Mouse (Mus musculus) neural tube, embryonic 15.5 days (tissue): ENCODE measurements at regions not wholly inside any gene's neighbourhood (a gene's known extent, or its start where the extent isn't known, plus 50 kb on each side); places are given as distances from the start of the nearest gene placed in this dataset.
A peak's percentile ranks its signal among the peaks of the same experiment; 100 is the strongest.
"Not testable (repeated sequence)": the region's sequence is repeated elsewhere in the genome, so short reads cannot be mapped to it uniquely, and the experiment has no call there.

Source experiments
- ATAC-seq: fragments of 200-750 bp; cut with Nextera tagmentation; 2 replicates; pipeline ENCODE4 v1.8.0; 2017; ENCODE audit warnings: mild to moderate bottlenecking, moderate TSS enrichment, moderate library complexity; ENCODE audit not compliant: low FRiP score
- H3K27ac ChIP-seq: fragments of 300-500 bp; sonication (generic); replicated peaks from 2 replicates; pipeline ENCODE4 v1.5.1; 2015; ENCODE audit warnings: mild to moderate bottlenecking, inconsistent platforms
- H3K27me3 ChIP-seq: fragments of 300-500 bp; sonication (generic); replicated peaks from 2 replicates; pipeline ENCODE4 v1.6.1; 2015; ENCODE audit warnings: inconsistent platforms
- H3K36me3 ChIP-seq: fragments of 300-500 bp; sonication (generic); 2 replicates; pipeline ENCODE4 v1.6.1; 2015; ENCODE audit warnings: inconsistent platforms
- H3K4me1 ChIP-seq: fragments of 300-500 bp; sonication (generic); 2 replicates; pipeline ENCODE4 v1.6.1; 2015; ENCODE audit warnings: inconsistent platforms
- H3K4me2 ChIP-seq: fragments of 300-500 bp; sonication (generic); 2 replicates; pipeline ENCODE4 v1.6.1; 2015; ENCODE audit warnings: inconsistent platforms, mild to moderate bottlenecking, moderate library complexity
- H3K4me3 ChIP-seq: fragments of 300-500 bp; sonication (generic); replicated peaks from 2 replicates; pipeline ENCODE4 v1.5.1; 2015; ENCODE audit warnings: mild to moderate bottlenecking, inconsistent platforms
- H3K9ac ChIP-seq: fragments of 300-500 bp; sonication (generic); replicated peaks from 2 replicates; pipeline ENCODE4 v1.6.1; 2015; ENCODE audit warnings: mild to moderate bottlenecking, inconsistent platforms
- H3K9me3 ChIP-seq: fragments of 300-500 bp; sonication (generic); replicated peaks from 2 replicates; pipeline ENCODE4 v1.6.1; 2016; ENCODE audit warnings: inconsistent platforms
- WGBS: fragments of 180-500 bp; shearing (Covaris S2); methylation state at CpG from one replicate; pipeline ENCODE4 v1.1.7; 2015; ENCODE audit warnings: mixed read lengths; 5-methylcytosine and 5-hydroxymethylcytosine counted together

DNA sequence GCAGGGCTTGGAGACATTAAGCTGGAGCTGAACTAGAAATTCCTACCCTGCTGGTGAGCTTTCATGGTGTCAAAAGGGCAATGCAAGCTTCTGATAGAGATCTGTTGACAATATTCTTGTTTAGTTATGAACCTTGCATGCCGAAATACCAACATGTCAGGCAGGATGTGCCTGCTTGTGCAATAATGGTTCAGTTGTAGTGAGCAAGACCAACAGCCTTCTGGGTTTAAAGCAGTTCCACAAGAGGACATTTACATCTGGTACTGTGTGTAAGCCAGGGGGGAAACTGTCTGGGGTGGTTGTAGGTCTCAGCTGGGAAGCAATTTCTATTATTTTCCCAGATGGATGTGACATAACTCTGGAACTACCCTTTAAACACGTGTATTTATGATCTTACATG is 987.6 kb upstream of the Gm38303 start:
- no peak overlapping the region for H3K27ac ChIP-seq

DNA sequence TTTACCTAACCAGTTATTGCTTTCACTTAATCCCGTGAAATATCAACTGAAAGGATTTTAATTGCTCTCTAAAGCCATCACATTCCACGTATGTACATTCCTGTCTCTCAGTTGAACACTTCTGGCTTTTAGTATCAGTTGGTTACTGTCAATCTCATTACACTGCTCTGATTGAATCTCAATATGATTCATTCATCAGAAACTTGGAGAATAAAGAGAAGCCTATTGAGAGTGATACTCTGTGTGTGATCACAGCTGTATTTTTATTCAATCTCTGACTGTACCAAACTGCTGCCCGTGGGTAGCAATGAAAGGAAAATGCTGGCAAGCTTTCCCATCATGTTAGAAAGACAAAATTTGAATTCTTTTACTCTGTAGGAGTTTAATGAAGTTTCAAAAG is 957.5 kb upstream of the Gm38303 start:
- 67% methylated on average over 3 of the region's 3 CpGs for WGBS

More for the DNA sequence above, 987.6 kb upstream of the Gm38303 start:
- no peaks in the 10 kb centered on the region for H3K27me3 ChIP-seq
- no peaks in the 10 kb centered on the region for H3K9me3 ChIP-seq
- 58% methylated on average over 2 of the region's 2 CpGs for WGBS
- no peak for ATAC-seq
- no peak overlapping the region for H3K4me2 ChIP-seq
- H3K9ac ChIP-seq, result no peak overlapping the region
- no peaks in the 10 kb centered on the region for H3K4me1 ChIP-seq
- H3K36me3 ChIP-seq, result no peaks in the 10 kb centered on the region
- no peak overlapping the region for H3K4me3 ChIP-seq

DNA sequence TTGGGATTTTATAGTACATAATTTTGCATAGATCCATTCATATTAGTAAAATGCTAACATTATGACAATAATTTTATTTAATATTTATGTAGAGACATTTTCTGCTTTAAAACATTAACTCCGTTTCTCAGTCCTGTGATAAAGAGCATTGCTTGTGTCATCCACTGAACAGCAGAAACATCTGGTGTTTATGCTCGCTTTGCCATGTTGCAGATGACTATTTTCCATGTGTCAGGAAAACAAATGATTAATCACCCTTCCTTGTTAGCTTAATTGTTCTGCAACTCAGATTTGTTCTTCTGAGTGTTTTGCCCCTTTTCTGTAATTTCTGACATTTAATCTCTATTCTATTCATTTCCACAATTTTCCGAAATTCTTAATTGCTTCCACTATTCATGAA is 925.6 kb upstream of the Gm38303 start:
- no peak overlapping the region for H3K4me3 ChIP-seq
- H3K9ac ChIP-seq, result no peak overlapping the region
- H3K36me3 ChIP-seq, result no peaks in the 10 kb centered on the region
- no peak overlapping the region for H3K4me2 ChIP-seq
- WGBS, result 65% methylated on average over 3 of the region's 3 CpGs
- ATAC-seq, result no peak
- no peaks in the 10 kb centered on the region for H3K4me1 ChIP-seq
- H3K27me3 ChIP-seq, result no peaks in the 10 kb centered on the region
- no peak overlapping the region for H3K27ac ChIP-seq
- no peaks in the 10 kb centered on the region for H3K9me3 ChIP-seq

More for the DNA sequence above, 957.5 kb upstream of the Gm38303 start:
- no peaks in the 10 kb centered on the region for H3K4me1 ChIP-seq
- no peaks in the 10 kb centered on the region for H3K27me3 ChIP-seq
- no peak overlapping the region for H3K27ac ChIP-seq
- H3K4me3 ChIP-seq, result no peak overlapping the region
- H3K36me3 ChIP-seq, result no peaks in the 10 kb centered on the region
- no peak overlapping the region for H3K4me2 ChIP-seq
- H3K9ac ChIP-seq, result no peak overlapping the region
- no peaks in the 10 kb centered on the region for H3K9me3 ChIP-seq
- no peak for ATAC-seq

DNA sequence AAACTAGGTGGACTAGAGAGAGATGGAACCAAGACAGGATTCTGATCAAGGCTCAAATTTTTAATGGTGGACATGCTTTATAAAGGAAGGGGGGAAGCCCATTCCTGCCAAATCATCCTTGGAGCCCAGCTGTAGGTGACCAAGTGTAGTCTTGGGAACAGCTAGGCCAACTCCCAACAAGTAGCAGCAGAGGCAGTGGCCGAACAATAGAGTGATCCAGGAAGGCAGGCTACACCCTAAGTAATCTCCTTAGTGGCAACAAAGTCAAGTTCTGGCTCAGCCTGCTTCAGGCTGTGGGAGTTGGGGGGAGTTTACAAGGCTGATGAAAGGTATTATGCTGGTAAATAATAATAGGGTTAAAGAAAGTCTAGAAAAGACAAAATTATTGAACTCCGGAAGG is 878.5 kb upstream of the Gm38303 start:
- 95% methylated on average over 2 of the region's 2 CpGs for WGBS
- Histone ChIP-seq H3K36me3 (no peaks in the 10 kb centered on the region), H3K4me2 (no peak overlapping the region), H3K9me3 (no peaks in the 10 kb centered on the region), H3K4me3 (no peak overlapping the region), H3K27ac (no peak overlapping the region), H3K27me3 (no peaks in the 10 kb centered on the region), H3K4me1 (no peaks in the 10 kb centered on the region), H3K9ac (no peak overlapping the region)
- no peak for ATAC-seq

DNA sequence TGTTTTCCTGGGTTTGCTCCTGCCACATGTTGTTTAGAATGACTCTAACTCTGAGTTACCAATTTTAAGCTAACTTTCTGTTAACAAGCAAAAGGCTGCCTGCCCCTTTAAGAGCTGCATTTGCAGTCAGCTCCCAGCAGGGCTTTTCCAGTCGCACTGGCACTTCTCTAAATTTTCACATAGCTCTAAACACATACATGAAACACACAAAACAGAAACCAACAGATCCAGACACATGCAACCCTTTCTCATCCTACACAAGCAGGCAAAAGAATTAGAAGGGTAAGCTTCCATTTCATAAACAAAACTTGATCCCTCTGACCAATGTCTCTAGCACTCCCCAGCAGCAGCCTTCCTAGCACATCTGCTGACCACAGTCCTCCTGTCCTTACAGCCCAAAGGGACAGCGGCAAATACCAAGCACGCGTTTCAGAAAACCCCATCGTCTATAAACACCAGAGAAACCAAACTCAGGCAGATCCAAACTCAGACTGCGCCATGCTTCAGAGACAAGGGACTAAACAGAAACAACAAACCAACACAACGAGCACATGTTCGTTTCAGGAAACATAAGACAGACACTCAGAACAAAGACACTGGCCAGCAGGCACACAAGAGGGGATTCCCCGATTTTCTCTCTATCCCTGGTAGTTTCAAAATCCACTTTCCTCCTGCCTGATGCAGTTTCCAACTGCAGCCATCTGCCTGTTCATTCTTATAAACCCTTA is 877.6 kb upstream of the Gm38303 start:
- H3K4me3 ChIP-seq, H3K9ac ChIP-seq, ATAC-seq, H3K36me3 ChIP-seq, H3K27me3 ChIP-seq, H3K4me1 ChIP-seq, H3K27ac ChIP-seq, H3K9me3 ChIP-seq: not testable (repeated sequence)
- peak overlapping the region; percentile 26; the same call in 1 of the 2 replicates for H3K4me2 ChIP-seq
- 38% methylated on average over 9 of the region's 9 CpGs for WGBS

DNA sequence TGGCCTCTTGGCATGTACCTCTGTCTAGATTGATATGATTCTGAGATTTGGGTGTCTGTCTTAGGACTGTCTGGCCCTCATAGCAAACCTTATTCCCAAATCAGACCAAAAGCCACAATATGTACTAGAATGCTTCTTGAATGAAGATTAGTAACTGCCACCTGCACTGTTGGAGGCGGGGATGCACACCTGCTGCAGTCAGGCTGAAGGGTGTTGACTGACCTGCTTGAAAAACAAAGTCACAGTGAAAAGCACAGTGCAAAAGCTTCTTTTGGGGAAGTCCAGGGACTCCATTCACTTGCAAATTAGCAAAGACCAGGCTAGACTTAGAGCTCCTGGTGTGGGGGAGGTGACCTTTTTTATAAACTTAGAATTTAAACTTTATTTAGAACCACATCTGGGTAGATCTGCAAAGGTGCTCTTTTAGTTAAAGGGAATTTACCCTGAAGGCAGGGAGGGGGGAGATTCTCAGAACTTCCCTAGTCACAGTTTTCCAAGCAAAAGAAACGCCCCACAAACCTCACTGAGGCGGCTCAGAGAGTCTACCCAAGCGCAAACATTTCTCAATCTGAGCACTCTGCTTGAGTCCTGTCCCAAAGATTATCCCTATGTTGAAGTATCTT is 876.9 kb upstream of the Gm38303 start:
- not testable (repeated sequence) for H3K36me3 ChIP-seq, H3K27me3 ChIP-seq, ATAC-seq, H3K4me1 ChIP-seq, H3K9me3 ChIP-seq, H3K27ac ChIP-seq, H3K4me3 ChIP-seq, H3K9ac ChIP-seq, H3K4me2 ChIP-seq
- 57% methylated on average over 4 of the region's 4 CpGs for WGBS

DNA sequence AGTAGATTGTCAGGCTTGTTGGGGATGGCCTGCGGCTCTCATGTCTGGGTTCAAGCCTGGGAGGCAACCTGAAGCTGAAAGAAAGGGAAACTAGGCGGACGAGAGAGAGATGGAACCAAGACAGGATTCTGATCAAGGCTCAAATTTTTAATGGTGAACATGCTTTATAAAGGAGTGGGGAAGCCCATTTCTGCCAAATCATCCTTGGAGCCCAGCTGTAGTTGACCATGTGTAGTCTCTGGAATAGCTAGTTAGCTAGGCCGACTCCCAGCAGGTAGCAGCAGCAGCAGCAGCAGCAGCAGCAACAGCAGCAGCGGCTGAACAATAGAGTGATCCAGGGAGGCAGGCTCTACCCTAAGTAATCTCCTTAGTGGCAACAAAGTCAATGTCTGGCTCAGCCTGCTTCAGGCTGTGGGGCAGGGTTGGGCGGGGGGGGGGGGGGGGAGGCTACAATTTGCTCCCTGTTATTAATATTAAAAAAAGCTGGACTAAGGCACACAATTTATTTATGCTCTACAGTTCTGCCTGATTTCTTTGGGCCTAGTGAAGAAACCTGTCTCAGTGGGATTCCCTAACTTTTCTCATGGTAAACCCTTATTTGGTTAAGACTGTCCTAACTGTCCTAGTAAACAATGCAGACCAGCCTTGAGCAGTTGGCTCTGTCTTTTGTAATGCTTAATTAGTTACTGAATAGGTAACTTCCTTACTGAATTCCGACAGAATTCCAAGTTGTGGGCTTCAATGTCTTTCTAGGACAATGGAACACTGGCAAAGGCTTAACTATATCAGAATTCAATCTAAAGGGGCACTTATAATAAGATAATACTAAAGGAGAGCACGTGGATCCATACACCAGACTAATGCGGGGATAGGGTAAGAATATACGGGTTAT is 875.7 kb upstream of the Gm38303 start:
- not testable (repeated sequence) for H3K27me3 ChIP-seq, H3K9ac ChIP-seq, H3K27ac ChIP-seq, H3K4me3 ChIP-seq, ATAC-seq, H3K4me2 ChIP-seq, H3K36me3 ChIP-seq, H3K9me3 ChIP-seq, H3K4me1 ChIP-seq
- 64% methylated on average over 10 of the region's 10 CpGs for WGBS

DNA sequence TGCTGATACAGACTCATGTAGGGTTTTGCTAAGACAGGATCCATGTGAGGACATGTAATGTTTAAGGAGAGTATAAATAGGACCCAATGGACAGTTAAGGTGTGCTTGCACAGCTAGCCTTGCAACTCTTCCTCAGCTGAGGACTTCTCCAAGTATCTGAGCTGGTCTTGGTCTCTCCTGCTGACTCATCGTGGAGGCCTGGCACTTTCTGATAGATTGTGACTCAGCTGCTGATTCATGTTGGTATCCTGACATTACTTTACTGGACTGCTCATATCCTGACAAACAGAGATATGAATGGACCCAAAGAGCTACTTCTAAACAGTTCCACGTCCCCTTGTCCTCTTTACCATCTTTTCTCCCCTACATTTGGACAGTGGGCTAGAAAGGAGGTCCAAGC is 838.5 kb upstream of the Gm38303 start:
- WGBS, result 81% methylated on average over 2 of the region's 2 CpGs
- Histone ChIP-seq H3K4me3 (no peak overlapping the region), H3K27ac (no peak overlapping the region), H3K4me1 (no peaks in the 10 kb centered on the region), H3K4me2 (no peak overlapping the region), H3K27me3 (no peaks in the 10 kb centered on the region), H3K9ac (no peak overlapping the region), H3K36me3 (no peaks in the 10 kb centered on the region), H3K9me3 (no peaks in the 10 kb centered on the region)
- ATAC-seq, result no peak

DNA sequence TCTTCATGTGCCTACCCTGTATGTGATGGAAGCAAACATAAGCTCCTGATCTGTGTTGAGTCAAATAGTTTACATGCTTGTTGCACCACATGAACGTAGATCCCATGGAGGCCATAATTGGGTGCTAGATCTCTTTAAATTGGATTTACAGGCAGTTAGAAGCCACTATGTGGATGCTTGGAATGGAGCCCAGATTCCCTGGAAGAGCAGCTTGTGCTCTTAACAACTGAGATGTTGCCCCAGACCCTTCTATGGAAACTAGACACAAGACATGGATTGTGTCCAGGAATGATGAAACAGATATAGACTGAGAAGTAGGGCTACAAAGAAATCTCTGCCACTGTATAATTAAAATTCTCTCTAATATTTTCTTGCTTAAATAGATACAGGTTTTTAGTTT is 819.9 kb upstream of the Gm38303 start:
- Histone ChIP-seq H3K9ac (no peak overlapping the region), H3K4me2 (no peak overlapping the region), H3K4me3 (no peak overlapping the region), H3K27me3 (no peaks in the 10 kb centered on the region), H3K9me3 (no peaks in the 10 kb centered on the region), H3K4me1 (no peaks in the 10 kb centered on the region), H3K36me3 (no peaks in the 10 kb centered on the region), H3K27ac (no peak overlapping the region)
- WGBS, result 58% methylated on average over 1 of the region's 1 CpGs
- no peak for ATAC-seq
